Mouse (Mus musculus) embryonic stem cell, embryonic (primary cell): ENCODE results near the gene Gm10153.

Source experiments
- CTCF ChIA-PET, 4 experiments: fragments of 300-600 bp in 2 of 4; fragments of 350-600 bp in 2 of 4; sonication (Branson Sonifier 250); formaldehyde crosslinking; loops; one replicate each; lab custom pipeline; 2022; ENCODE audit warnings: inconsistent platforms in 2 of 4; lab: Charles Lee
- POLR2A ChIA-PET, 4 experiments: fragments of 300-600 bp in 2 of 4; fragments of 350-600 bp in 2 of 4; sonication (Branson Sonifier 250); formaldehyde crosslinking; loops; one replicate each; lab custom pipeline; 2022; ENCODE audit warnings: antibody characterized with exemption in 4 of 4, inconsistent platforms in 1 of 4; lab: Charles Lee

Gene Gm10153

GRCm38 (mm10) chr7:142152191-142152590 is 38.0 kb downstream of the Gm10153 start:
- ChIA-PET POLR2A (no interaction called here), CTCF (interaction anchor here in 2 of 4 experiments (1.2 to 1.3 kb wide), 2 partner anchors 98 to 103 kb away, joined by 3 to 4 read pairs; no protein-coding TSS in a partner anchor)

GRCm38 (mm10) chr7:142148633-142149032 is 41.6 kb downstream of the Gm10153 start:
- CTCF ChIA-PET: interaction anchor here in 2 of 4 experiments (0.6 to 1.6 kb wide), 2 partner anchors 63 to 101 kb away, joined by 3 to 4 read pairs; no protein-coding TSS in a partner anchor
- POLR2A ChIA-PET: no interaction called here

- ChIA-PET CTCF (interaction anchor here (0.6 to 3.0 kb wide), 14 partner anchors 11 to 593 kb away, joined by 3 to 28 read pairs (median 4); no protein-coding TSS in a partner anchor), POLR2A (interaction anchor here in 2 of 4 experiments (0.7 to 0.9 kb wide), 2 partner anchors 17 to 106 kb away, joined by 4 to 5 read pairs; no protein-coding TSS in a partner anchor)
Observed at GRCm38 (mm10) chr7:142146033-142146432, 44.2 kb downstream of the Gm10153 start.

GRCm38 (mm10) chr7:142145413-142145940 is 44.7 kb downstream of the Gm10153 start:
- POLR2A ChIA-PET: interaction anchor here in 2 of 4 experiments (0.7 to 0.9 kb wide), 2 partner anchors 17 to 107 kb away, joined by 4 to 5 read pairs; no protein-coding TSS in a partner anchor
- CTCF ChIA-PET: interaction anchor here (0.6 to 3.0 kb wide), 14 partner anchors 12 to 139 kb away, joined by 3 to 28 read pairs (median 4); no protein-coding TSS in a partner anchor

- CTCF ChIA-PET: interaction anchor here (0.6 to 3.0 kb wide), 7 partner anchors 13 to 112 kb away, joined by 3 to 28 read pairs (median 6); no protein-coding TSS in a partner anchor
Observed at GRCm38 (mm10) chr7:142144507-142144906, 45.7 kb downstream of the Gm10153 start, which contains the start of gene Gm45337. Gm45337 (minus strand) TSS chr7:142144607.

GRCm38 (mm10) chr7:142143506-142144010 is 46.6 kb downstream of the Gm10153 start:
- CTCF ChIA-PET: interaction anchor here in 2 of 4 experiments (0.5 to 0.7 kb wide), 2 partner anchors 96 to 476 kb away, joined by 3 to 4 read pairs; no protein-coding TSS in a partner anchor
- POLR2A ChIA-PET: interaction anchor here in 1 of 4 experiments (0.7 kb wide), 1 partner anchor 924 kb away, joined by 3 read pairs; no protein-coding TSS in a partner anchor

More at GRCm38 (mm10) chr7:142144507-142144906, 45.7 kb downstream of the Gm10153 start, which contains the start of gene Gm45337:
- POLR2A ChIA-PET: no interaction called here

GRCm38 (mm10) chr7:142140696-142141095 is 49.5 kb downstream of the Gm10153 start:
- CTCF ChIA-PET: no interaction called here
- POLR2A ChIA-PET: interaction anchor here in 2 of 4 experiments (0.6 to 1.5 kb wide), 2 partner anchors 9 to 568 kb away, joined by 3 to 5 read pairs; no protein-coding TSS in a partner anchor
